Mouse (Mus musculus) G1E-ER4 (cell line): ENCODE data around the gene Pf4. TPM values are rescaled to one million over a fixed set of nuclear protein-coding genes. Genes with fewer than 3 reads are reported as not detected.
A peak's percentile ranks its signal among the peaks of the same experiment; 100 is the strongest.

ENCODE experiments used
- GATA1 ChIP-seq: IDR thresholded peaks from one replicate; pipeline ENCODE4 v1.8.0; 2012; ENCODE audit warnings: low read length, inconsistent platforms
- polyA plus RNA-seq: library from polyadenylated mRNA; stranded (reverse); fragments of >175 nt; gene quantifications from 2 replicates; pipeline ENCODE4 v1.2.3, GENCODE M21; 2012

Pf4 gene
- 1.2 and 2.2 TPM in 2 replicates for polyA plus RNA-seq

- TF ChIP-seq GATA1 = no peak
Measured at GRCm38 (mm10) chr5:90771880-90772653, at the start of gene Pf4. Gene Pf4 (plus strand): TSS chr5:90772435.

- TF ChIP-seq GATA1 = no peak
Measured at GRCm38 (mm10) chr5:90722656-90723055, 49.6 kb upstream of the Pf4 start.

GRCm38 (mm10) chr5:90728254-90728653 is 44.0 kb upstream of the Pf4 start:
- no peak for TF ChIP-seq GATA1

- TF ChIP-seq GATA1 = no peak
Measured at GRCm38 (mm10) chr5:90731480-90731879, 40.8 kb upstream of the Pf4 start.

- peak; percentile 25 for TF ChIP-seq GATA1
Measured at GRCm38 (mm10) chr5:90742029-90742428, 30.2 kb upstream of the Pf4 start.

GRCm38 (mm10) chr5:90753934-90754333 is 18.3 kb upstream of the Pf4 start:
- no peak for TF ChIP-seq GATA1

- no peak for TF ChIP-seq GATA1
Measured at GRCm38 (mm10) chr5:90758020-90758605, 14.1 kb upstream of the Pf4 start.

- TF ChIP-seq GATA1 = no peak
Measured at GRCm38 (mm10) chr5:90759077-90760065, 12.9 kb upstream of the Pf4 start, which contains the start of gene Cxcl5. Gene Cxcl5 (plus strand): TSS chr5:90759360.

- TF ChIP-seq GATA1 = no peak
Measured at GRCm38 (mm10) chr5:90760303-90760702, 11.9 kb upstream of the Pf4 start.

GRCm38 (mm10) chr5:90760844-90761243 is 11.4 kb upstream of the Pf4 start:
- no peak for TF ChIP-seq GATA1

GRCm38 (mm10) chr5:90761834-90762233 is 10.4 kb upstream of the Pf4 start:
- no peak for TF ChIP-seq GATA1

GRCm38 (mm10) chr5:90763912-90764665 is 8.1 kb upstream of the Pf4 start:
- no peak for TF ChIP-seq GATA1

GRCm38 (mm10) chr5:90765821-90766606 is 6.2 kb upstream of the Pf4 start:
- TF ChIP-seq GATA1 = no peak

- no peak for TF ChIP-seq GATA1
Measured at GRCm38 (mm10) chr5:90768218-90768617, 4.0 kb upstream of the Pf4 start, which contains the start of gene Ppbp. Gene Ppbp (plus strand): TSS chr5:90768518.
